Mouse (Mus musculus) stomach, postnatal 0 days (tissue): ENCODE measurements around the gene Trim40. TPM values are rescaled to one million over a fixed set of nuclear protein-coding genes. Genes with fewer than 3 reads are reported as not detected.

Experiments
- ATAC-seq: fragments of 200-750 bp; cut with Nextera tagmentation; 2 replicates; pipeline ENCODE4 v1.8.0; 2017; ENCODE audit not compliant: low FRiP score, low TSS enrichment
- DNase-seq: peaks from one replicate; pipeline ENCODE4 v3.0.0-alpha.2; 2016; ENCODE audit warnings: low spot score
- H3K27ac ChIP-seq: fragments of 300-500 bp; sonication (generic); replicated peaks from 2 replicates; pipeline ENCODE4 v1.5.1; 2014; ENCODE audit warnings: mild to moderate bottlenecking, control low read depth
- H3K27me3 ChIP-seq: fragments of 300-500 bp; sonication (generic); 2 replicates; pipeline ENCODE4 v1.6.1; 2014; ENCODE audit warnings: low read length; ENCODE audit not compliant: control insufficient read depth, insufficient read depth
- H3K36me3 ChIP-seq: fragments of 300-500 bp; sonication (generic); 2 replicates; pipeline ENCODE4 v1.6.1; 2014; ENCODE audit warnings: low read length, mixed read lengths; ENCODE audit not compliant: control insufficient read depth, insufficient read depth
- H3K4me1 ChIP-seq: fragments of 300-500 bp; sonication (generic); replicated peaks from 2 replicates; pipeline ENCODE4 v1.6.1; 2014; ENCODE audit warnings: antibody characterized with exemption; ENCODE audit not compliant: control insufficient read depth, insufficient read depth
- H3K4me2 ChIP-seq: fragments of 300-500 bp; sonication (generic); replicated peaks from 2 replicates; pipeline ENCODE4 v1.6.1; 2014; ENCODE audit warnings: low read depth, mild to moderate bottlenecking, control low read depth, moderate library complexity
- H3K4me3 ChIP-seq: fragments of 300-500 bp; sonication (generic); 2 replicates; pipeline ENCODE4 v1.5.1; 2014; ENCODE audit warnings: low read depth, low read length, control low read depth
- H3K9ac ChIP-seq: fragments of 300-500 bp; sonication (generic); 2 replicates; pipeline ENCODE4 v1.6.1; 2014; ENCODE audit warnings: mild to moderate bottlenecking, low read length, control low read depth, mixed read lengths
- H3K9me3 ChIP-seq: fragments of 300-500 bp; sonication (generic); 2 replicates; pipeline ENCODE4 v1.6.1; 2016; ENCODE audit warnings: low read length; ENCODE audit not compliant: control insufficient read depth
- CTCF ChIP-seq: IDR thresholded peaks from 2 replicates; pipeline ENCODE4 v1.5.1; 2016; ENCODE audit warnings: antibody characterized with exemption, low read depth, mild to moderate bottlenecking, moderate library complexity
- EP300 ChIP-seq: optimal IDR thresholded peaks from 2 replicates; pipeline ENCODE3; 2016; ENCODE audit warnings: antibody characterized with exemption
- WGBS: fragments of 180-500 bp; shearing (Covaris S2); extraction: QIAGEN DNeasy Blood & Tissue Kit; methylation state at CpG from one replicate; pipeline ENCODE4 v1.1.7; 2014; 5-methylcytosine and 5-hydroxymethylcytosine counted together
- polyA plus RNA-seq: library from polyadenylated mRNA; unstranded; fragments of >200 nt; fragmentation: Nextera tagmentation; extraction: Ambion mirVana; gene quantifications from 2 replicates; pipeline ENCODE4 v1.2.1, GENCODE M21; 2015

The Trim40 gene
- polyA plus RNA-seq, 1 experiment from 2014 or later = 1.0 TPM

- Histone ChIP-seq H3K4me2 (no peak overlapping the region), H3K27me3 (no peaks in the 10 kb centered on the region), H3K9me3 (no peaks in the 10 kb centered on the region), H3K36me3 (no peaks in the 10 kb centered on the region), H3K4me3 (no peak overlapping the region), H3K9ac (no peak overlapping the region), H3K27ac (no peak overlapping the region), H3K4me1 (no peaks in the 10 kb centered on the region)
- no peak for ATAC-seq
- no peak for TF ChIP-seq CTCF
- TF ChIP-seq EP300 = no peak
- no peak for DNase-seq
- 28% methylated on average over 10 of the region's 10 CpGs for WGBS
Measured at GRCm38 (mm10) chr17:36927496-36928120, 37.7 kb upstream of the Trim40 start.

GRCm38 (mm10) chr17:36923491-36923890, 33.6 kb upstream of the Trim40 start:
- 57% methylated on average over 4 of the region's 4 CpGs for WGBS
- TF ChIP-seq EP300 = no peak
- no peak for TF ChIP-seq CTCF
- H3K27ac ChIP-seq = no peak overlapping the region

GRCm38 (mm10) chr17:36922715-36923114, 32.8 kb upstream of the Trim40 start:
- H3K36me3 ChIP-seq = no peaks in the 10 kb centered on the region
- H3K9me3 ChIP-seq = no peaks in the 10 kb centered on the region
- H3K4me3 ChIP-seq = no peak overlapping the region
- DNase-seq (no peak), ATAC-seq (no peak)
- H3K4me1 ChIP-seq = no peaks in the 10 kb centered on the region
- 71% methylated on average over 4 of the region's 4 CpGs for WGBS
- no peak overlapping the region for H3K4me2 ChIP-seq
- H3K27ac ChIP-seq = no peak overlapping the region
- H3K9ac ChIP-seq = no peak overlapping the region
- no peaks in the 10 kb centered on the region for H3K27me3 ChIP-seq
- TF ChIP-seq EP300 (no peak), CTCF (no peak)

More at GRCm38 (mm10) chr17:36923491-36923890, 33.6 kb upstream of the Trim40 start:
- Histone ChIP-seq H3K4me2 (no peak overlapping the region), H3K27me3 (no peaks in the 10 kb centered on the region), H3K4me1 (no peaks in the 10 kb centered on the region), H3K9me3 (no peaks in the 10 kb centered on the region), H3K9ac (no peak overlapping the region; the same call in 1 of the 2 replicates), H3K4me3 (no peak overlapping the region), H3K36me3 (no peaks in the 10 kb centered on the region)
- ATAC-seq (no peak), DNase-seq (no peak)

- DNase-seq = peak; percentile 56
- no peak overlapping the region for H3K4me2 ChIP-seq
- no peaks in the 10 kb centered on the region for H3K4me1 ChIP-seq
- 41% methylated on average over 15 of the region's 15 CpGs for WGBS
- H3K4me3 ChIP-seq = no peak overlapping the region
- no peaks in the 10 kb centered on the region for H3K36me3 ChIP-seq
- no peaks in the 10 kb centered on the region for H3K9me3 ChIP-seq
- H3K27ac ChIP-seq = no peak overlapping the region
- no peak for TF ChIP-seq CTCF
- no peak for TF ChIP-seq EP300
- no peaks in the 10 kb centered on the region for H3K27me3 ChIP-seq
- no peak overlapping the region for H3K9ac ChIP-seq
- peak; percentile 88 for ATAC-seq
Measured at GRCm38 (mm10) chr17:36920239-36920638, 30.3 kb upstream of the Trim40 start.

- Histone ChIP-seq H3K9me3 (no peaks in the 10 kb centered on the region), H3K9ac (no peak overlapping the region), H3K36me3 (no peaks in the 10 kb centered on the region), H3K4me3 (no peak overlapping the region), H3K27ac (no peak overlapping the region), H3K4me2 (no peak overlapping the region), H3K4me1 (no peaks in the 10 kb centered on the region), H3K27me3 (no peaks in the 10 kb centered on the region)
- DNase-seq (peak; percentile 57), ATAC-seq (no peak)
- peak; percentile 88 for TF ChIP-seq CTCF
- no peak for TF ChIP-seq EP300
- WGBS = 10% methylated on average over 9 of the region's 9 CpGs
Measured at GRCm38 (mm10) chr17:36915076-36915475, 25.2 kb upstream of the Trim40 start.

- ATAC-seq (0 out of 2 replicates have a peak, but pooled peaks have one; percentile 12), DNase-seq (peak; percentile 77)
- no peak for TF ChIP-seq EP300
- peak; percentile 85 for TF ChIP-seq CTCF
- no peak overlapping the region for H3K27ac ChIP-seq
- no peak overlapping the region for H3K9ac ChIP-seq
- H3K27me3 ChIP-seq = no peaks in the 10 kb centered on the region
- no peaks in the 10 kb centered on the region for H3K9me3 ChIP-seq
- 10% methylated on average over 2 of the region's 2 CpGs for WGBS
- H3K36me3 ChIP-seq = no peaks in the 10 kb centered on the region
- no peak overlapping the region for H3K4me2 ChIP-seq
- H3K4me3 ChIP-seq = no peak overlapping the region
- no peaks in the 10 kb centered on the region for H3K4me1 ChIP-seq
Measured at GRCm38 (mm10) chr17:36914108-36914507, 24.2 kb upstream of the Trim40 start.
